Mouse (Mus musculus) regulatory T cell (primary cell): ENCODE data around the gene Nek9.

ENCODE experiments used
- in situ Hi-C: fragments of 300-600 bp; cut with MboI, MseI; formaldehyde crosslinking; loops from one replicate; pipeline ENCODE4 v1.15.1; 2025; ENCODE audit warnings: high pct_unique_total_duplicates

The Nek9 gene

DNA sequence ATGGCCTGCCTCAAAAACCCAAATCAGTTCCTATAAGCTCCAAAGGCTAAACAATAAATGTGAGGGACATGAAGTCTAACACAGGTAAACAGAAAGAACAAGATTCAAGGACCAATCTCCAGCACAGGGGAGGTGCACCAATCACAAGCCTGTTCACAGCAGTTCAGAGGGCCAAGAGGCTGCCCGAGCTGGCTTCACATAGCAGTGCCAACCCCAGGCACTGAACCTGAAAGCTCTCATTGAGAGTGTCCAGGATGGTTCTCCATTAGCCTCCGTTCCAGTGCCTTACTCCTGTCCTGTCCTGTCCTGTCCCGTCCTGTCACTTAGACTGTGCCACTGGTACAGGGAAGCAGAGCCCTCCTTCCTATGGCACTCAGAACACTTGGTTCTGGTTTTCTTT, 8.0 kb upstream of the Nek9 start:
- in situ Hi-C loops = no loop called here

DNA sequence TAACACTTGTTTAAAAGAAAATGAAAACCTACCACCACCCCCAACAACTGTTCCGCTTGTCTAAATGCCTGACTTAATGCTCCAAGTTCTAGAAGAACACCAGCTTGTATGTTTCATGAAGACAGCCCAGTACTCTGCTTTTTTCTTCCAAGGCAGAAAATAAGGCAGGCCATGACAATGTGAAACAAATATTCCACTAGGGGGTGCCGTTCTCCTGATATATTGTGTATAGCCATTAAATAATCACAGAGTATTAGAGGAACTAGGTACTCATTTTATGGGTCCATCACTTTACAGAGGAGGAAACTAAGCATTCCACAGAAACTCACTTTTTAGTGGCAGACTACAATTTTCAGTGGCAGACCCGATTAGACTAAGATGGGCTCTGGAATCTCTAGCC, 7.2 kb upstream of the Nek9 start:
- in situ Hi-C loops = no loop called here

GRCm38 (mm10) chr12:85345559-85345958, 6.4 kb upstream of the Nek9 start:
- in situ Hi-C loops = no loop called here

DNA sequence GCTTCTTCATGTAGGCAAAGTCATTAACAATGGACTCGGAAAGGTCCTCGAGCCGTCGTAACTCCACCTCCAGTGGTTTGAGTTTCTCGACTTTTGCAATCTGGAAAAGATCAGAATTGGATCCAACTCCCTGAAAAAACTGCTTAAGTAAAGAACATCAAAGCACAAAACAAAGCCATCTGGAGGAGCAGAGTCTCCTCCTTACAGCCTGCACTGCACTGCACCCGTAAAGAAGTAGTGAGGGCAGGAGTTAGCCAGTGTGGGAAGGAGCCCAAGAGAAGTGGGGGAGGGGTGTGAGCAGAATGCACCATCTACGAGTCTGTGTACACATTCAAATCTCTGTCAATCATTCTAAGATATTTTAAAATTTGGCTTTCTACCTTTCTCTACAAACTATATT, 5.1 kb upstream of the Nek9 start:
- in situ Hi-C loops = loop anchor here (5.0 kb wide), 2 partner anchors 143 to 313 kb away; no protein-coding TSS in a partner anchor

GRCm38 (mm10) chr12:85342310-85342709, 3.1 kb upstream of the Nek9 start:
- in situ Hi-C loops = loop anchor here (5.0 kb wide), 2 partner anchors 145 to 315 kb away; no protein-coding TSS in a partner anchor

GRCm38 (mm10) chr12:85341131-85341530, 2.0 kb upstream of the Nek9 start:
- in situ Hi-C loops = loop anchor here (5.0 kb wide), 2 partner anchors 146 to 316 kb away; no protein-coding TSS in a partner anchor

DNA sequence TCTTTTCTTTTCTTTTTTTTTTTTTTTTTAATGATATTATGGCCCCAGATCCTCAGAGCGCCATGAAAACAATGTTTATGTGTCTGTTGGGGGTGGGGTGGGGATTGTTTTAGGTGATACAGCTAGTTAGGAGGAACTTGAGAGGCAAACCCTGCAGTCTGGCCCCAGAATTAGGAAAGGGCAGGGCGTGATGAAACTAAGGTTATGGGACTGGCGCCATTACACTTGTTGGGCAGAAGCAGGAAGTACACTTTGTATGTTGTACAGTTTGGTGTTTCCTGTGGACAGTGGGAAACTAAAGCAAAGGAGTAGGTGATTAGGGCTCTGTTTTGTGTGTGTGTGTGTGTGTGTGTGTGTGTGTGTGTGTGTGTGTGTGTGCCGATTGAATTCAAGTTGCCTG, 785 bp upstream of the Nek9 start:
- in situ Hi-C loops = loop anchor here (5.0 kb wide), 2 partner anchors 147 to 317 kb away; no protein-coding TSS in a partner anchor

DNA sequence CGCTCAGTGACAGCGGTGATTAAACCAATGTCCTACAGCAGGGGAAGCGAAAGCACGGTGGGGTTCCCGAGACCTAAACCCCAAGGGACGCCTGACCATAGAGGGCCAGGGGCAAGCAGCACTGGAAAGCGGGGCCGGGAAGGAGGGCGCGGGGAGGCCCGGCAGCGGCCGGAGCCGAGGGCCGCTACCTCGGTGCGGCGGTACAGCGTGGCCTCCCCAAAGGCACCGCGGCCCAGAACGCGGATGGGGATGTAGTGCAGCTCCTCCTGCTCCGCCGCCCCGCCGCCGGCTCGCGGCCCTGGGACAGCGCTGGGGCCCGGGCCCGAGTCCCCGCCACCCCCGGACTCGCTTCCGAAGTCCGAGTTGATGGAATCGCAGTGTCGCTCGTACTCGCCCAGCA, 347 bp downstream of the Nek9 start:
- in situ Hi-C loops = no loop called here

DNA sequence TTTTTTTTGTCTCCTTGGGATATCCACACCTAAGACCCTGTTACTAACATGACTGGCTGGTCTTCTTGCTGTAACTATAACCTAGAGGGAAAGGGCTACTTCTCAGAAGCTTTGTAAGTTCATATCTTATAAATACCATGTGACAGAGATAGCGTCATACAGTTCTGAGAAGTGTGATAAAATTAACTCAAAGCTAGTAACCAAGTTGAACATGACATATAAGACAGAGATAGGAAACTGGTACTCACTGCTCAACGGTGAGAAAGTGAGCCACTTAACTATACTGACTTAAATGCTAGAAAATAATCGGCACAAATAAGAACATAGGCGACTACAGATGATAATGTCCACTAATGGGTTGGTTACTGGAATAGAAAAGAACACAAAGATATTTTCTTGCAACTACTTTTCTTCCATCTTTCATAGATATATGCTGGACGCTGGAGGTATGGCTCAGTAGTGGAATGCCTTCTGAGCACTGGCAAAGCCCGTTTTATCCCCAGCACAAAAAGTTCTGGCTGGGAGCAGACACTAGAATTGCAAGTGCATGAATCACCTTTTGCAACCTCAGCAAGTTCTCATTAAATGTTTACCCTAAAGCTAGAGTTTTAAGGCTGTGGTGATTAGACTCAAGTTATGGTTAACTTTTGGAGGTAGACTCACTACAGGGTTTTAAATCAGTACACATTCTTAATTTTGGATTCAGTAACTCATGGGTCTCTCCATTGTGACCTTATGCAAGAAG, 1.4 kb downstream of the Nek9 start:
- in situ Hi-C loops = no loop called here

GRCm38 (mm10) chr12:85330153-85330552, 9.0 kb downstream of the Nek9 start:
- in situ Hi-C loops = no loop called here

- in situ Hi-C loops = no loop called here
These were observed 30.5 kb downstream of the Nek9 start for GRCm38 (mm10) chr12:85308651-85309050.

GRCm38 (mm10) chr12:85305247-85305892, 33.8 kb downstream of the Nek9 start:
- in situ Hi-C loops = no loop called here

GRCm38 (mm10) chr12:85304725-85305124, 34.4 kb downstream of the Nek9 start:
- in situ Hi-C loops = no loop called here

DNA sequence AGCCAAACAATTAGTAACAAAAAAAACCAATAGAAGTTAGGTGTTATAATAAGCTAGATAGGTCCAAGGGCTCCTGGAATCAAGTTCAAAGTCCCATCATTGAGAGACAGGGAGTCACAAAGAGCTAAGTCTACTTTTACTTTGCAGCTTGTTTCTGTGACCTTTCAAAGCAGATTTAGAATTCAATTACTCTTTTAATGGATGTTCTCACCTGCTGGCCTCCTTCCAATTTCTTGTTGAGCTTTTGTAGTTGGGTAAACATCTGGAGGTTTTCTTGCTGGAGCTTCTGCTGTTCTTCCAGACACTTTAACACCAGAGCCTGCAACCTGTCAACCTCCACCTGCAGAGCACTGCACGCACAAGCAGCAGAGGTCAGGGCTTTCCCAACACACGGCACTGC, 35.9 kb downstream of the Nek9 start:
- in situ Hi-C loops = no loop called here

DNA sequence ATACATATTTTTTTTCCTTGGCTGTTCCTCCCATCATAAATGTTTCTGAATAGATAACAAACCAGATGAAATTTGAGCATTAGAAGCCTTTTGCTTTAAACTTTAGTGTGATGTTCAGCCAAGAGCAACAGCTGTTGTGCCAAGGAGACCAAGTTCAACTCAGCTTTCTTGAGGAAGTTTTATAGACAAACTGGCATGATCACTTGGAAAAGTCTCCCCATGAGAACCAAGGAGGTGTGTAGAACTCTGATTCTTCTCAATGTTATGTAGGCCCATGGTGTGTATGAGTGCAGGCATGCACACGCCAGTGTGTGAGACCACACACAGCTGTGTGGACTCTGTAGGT, 40.4 kb downstream of the Nek9 start:
- in situ Hi-C loops = loop anchor here (25.0 kb wide), 1 partner anchor 137 kb away; the partner anchor contains the start of gene Rps6kl1

DNA sequence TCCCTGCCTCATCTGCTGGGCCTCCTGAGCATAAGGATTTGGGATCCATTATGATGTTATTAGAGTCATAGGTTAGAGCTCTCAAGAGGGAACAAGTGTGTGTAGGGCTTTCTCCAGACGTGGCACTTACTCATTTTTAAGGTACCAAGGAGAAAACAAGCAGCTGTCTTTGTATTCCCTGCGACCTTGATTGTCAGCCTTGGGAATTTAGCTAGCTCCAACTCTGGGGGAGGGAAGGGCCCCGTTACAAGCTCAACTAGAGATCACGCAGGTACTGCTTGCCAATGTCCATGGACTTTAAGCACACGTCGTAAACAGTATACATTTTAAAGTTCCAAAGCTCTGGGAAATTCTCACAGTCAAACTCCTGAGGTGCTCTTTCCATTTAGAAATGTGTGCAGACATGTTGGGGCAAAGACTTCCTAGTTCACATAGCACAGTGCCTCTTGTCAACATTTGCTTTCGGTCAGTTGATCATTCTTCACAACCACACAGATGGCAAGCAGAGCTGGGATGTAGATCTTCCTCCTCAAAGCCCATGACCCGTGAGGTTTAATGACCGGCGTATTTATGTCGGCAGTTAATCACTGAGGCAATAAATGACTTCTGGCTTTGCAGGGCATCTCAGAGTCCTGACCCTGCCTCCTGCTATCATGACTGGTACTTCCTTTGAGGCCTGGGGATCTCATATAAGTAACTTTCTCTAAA, 40.9 kb downstream of the Nek9 start:
- in situ Hi-C loops = loop anchor here (25.0 kb wide), 1 partner anchor 136 kb away; the partner anchor contains the start of gene Rps6kl1

DNA sequence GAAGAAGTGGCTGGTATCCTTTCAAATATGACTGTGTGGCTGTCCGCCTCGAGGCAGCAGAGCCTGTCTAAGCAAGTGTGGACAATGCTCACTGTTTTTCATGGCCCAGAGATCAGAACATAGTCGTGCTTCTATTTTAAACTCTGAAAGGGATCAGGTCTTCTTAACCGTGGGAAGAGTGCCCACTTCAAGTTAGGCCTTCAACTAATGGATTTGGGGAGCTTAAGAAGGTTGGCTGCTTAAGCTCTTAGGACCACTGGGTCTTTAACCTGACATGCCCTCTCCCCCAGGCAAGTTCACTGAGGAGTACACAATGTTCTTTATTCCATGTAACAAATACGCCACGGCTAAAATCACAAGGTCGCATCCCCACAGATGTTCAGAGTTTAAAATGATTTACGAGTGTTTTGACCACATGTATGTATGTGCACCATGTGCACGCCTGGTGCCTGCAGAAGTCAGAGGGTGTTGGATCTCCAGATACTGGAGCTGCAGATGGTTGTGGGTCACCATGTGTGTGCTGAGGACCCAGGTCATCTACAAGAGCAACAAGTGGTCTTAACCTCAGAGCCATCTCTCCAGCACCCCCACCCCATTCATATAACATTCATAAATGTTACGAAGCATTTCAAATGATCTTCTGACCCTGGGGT, 41.7 kb downstream of the Nek9 start:
- in situ Hi-C loops = loop anchor here (25.0 kb wide), 1 partner anchor 135 kb away; the partner anchor contains the start of gene Rps6kl1

DNA sequence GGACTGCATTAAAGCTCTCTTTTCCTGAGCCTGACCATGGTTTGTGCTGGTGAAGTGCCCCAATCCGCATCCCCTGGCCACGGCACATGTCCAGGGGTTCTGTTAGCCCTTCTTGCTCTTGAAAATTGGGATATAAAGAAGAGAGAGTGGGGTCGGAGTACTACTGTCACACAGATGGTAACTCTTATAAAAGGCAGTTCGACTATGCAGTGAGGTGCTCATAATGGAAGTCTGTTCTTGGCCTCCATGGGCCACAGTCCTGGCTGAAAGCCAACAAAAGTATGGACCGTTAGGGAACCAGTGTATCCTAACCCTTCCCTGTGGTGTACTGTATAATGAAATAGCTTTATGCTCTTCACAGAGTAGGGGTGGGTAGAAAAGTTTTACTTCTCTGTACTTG, 42.2 kb downstream of the Nek9 start:
- in situ Hi-C loops = loop anchor here (25.0 kb wide), 1 partner anchor 135 kb away; the partner anchor contains the start of gene Rps6kl1

DNA sequence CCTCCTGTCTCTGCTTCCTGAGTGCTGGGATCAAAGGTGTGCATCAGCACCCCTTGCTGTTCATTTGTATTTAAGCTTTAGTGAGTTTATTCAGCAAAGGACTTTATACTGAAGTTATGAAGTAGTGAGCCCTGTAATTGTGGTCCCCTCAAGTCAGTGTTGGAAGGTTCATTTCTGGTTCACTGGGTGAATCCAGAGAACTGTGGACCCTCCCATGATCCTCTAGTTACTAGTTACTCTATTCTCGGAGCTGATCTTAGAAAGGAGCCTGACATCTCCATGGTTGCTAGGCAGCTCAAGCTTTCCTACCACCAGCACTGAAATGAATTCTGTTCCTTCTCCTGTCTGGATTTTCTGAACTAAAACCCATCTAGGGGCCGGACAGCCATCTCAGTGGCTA, 43.7 kb downstream of the Nek9 start:
- in situ Hi-C loops = loop anchor here (25.0 kb wide), 1 partner anchor 133 kb away; the partner anchor contains the start of gene Rps6kl1

DNA sequence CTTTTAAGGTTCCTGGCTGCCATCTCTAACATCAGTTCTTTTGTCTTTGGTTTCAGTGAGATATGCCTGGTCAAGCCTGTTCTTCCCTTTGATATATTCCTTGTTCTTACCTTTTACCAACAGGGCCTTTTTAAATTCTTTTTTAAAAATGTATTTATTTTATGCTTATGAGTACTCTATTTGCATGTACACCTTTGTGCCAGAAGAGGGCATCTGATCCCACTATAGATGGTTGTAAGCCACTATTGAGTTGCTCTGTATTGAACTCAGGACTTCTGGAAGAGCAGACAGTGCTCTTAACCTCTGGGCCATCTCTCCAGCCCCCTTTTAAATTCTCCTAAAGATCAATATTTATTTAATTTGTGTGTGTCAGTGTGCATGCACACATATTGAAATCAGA, 46.3 kb downstream of the Nek9 start:
- in situ Hi-C loops = loop anchor here (25.0 kb wide), 1 partner anchor 131 kb away; the partner anchor contains the start of gene Rps6kl1

- in situ Hi-C loops = loop anchor here (25.0 kb wide), 1 partner anchor 130 kb away; the partner anchor contains the start of gene Rps6kl1
These were observed 46.9 kb downstream of the Nek9 start for GRCm38 (mm10) chr12:85292288-85292687.
